Mouse (Mus musculus) A20 (cell line): ENCODE measurements around the gene Zfp617.
A peak's percentile ranks its signal among the peaks of the same experiment; 100 is the strongest.
"Not testable (repeated sequence)": the region's sequence is repeated elsewhere in the genome, so short reads cannot be mapped to it uniquely, and the experiment has no call there.

ENCODE experiments used
- DNase-seq: peaks from one replicate; pipeline ENCODE4 v3.0.0-alpha.2; 2011; ENCODE audit warnings: low read depth, low spot score

Gene Zfp617

GRCm38 (mm10) chr8:71908309-71909261 is at the start of gene Zfp617, which contains the start of gene Zfp882:
Gene Zfp617 (plus strand): TSS chr8:71908635.
Gene Zfp882 (plus strand): TSS chr8:71908608.
- no peak for DNase-seq

- not testable (repeated sequence) for DNase-seq
Observed at GRCm38 (mm10) chr8:71861551-71861950, 46.9 kb upstream of the Zfp617 start.

- DNase-seq = not testable (repeated sequence)
Observed at GRCm38 (mm10) chr8:71862038-71862437, 46.4 kb upstream of the Zfp617 start.

GRCm38 (mm10) chr8:71881618-71882274 is 26.7 kb upstream of the Zfp617 start, which contains the start of gene Zfp709:
Gene Zfp709 (plus strand): TSS chr8:71882019.
- DNase-seq = peak; percentile 76

- not testable (repeated sequence) for DNase-seq
Observed at GRCm38 (mm10) chr8:71900666-71901065, 7.8 kb upstream of the Zfp617 start.

- not testable (repeated sequence) for DNase-seq
Observed at GRCm38 (mm10) chr8:71903084-71903483, 5.4 kb upstream of the Zfp617 start.

- no peak for DNase-seq
Observed at GRCm38 (mm10) chr8:71906809-71907208, 1.6 kb upstream of the Zfp617 start.

GRCm38 (mm10) chr8:71907798-71908257 is 607 bp upstream of the Zfp617 start:
- no peak for DNase-seq

- no peak for DNase-seq
Observed at GRCm38 (mm10) chr8:71912286-71912685, 3.9 kb downstream of the Zfp617 start.

- DNase-seq = peak; percentile 94
Observed at GRCm38 (mm10) chr8:71922567-71923401, 14.3 kb downstream of the Zfp617 start.

- DNase-seq = no peak
Observed at GRCm38 (mm10) chr8:71925791-71926190, 17.4 kb downstream of the Zfp617 start.

- DNase-seq = no peak
Observed at GRCm38 (mm10) chr8:71926551-71926950, 18.1 kb downstream of the Zfp617 start.

- no peak for DNase-seq
Observed at GRCm38 (mm10) chr8:71927779-71928178, 19.3 kb downstream of the Zfp617 start.

GRCm38 (mm10) chr8:71938037-71938436 is 29.6 kb downstream of the Zfp617 start:
- DNase-seq = not testable (repeated sequence)

GRCm38 (mm10) chr8:71940293-71941208 is 32.1 kb downstream of the Zfp617 start:
- DNase-seq = peak; percentile 35

- DNase-seq = no peak
Observed at GRCm38 (mm10) chr8:71941776-71942175, 33.3 kb downstream of the Zfp617 start.

- DNase-seq = peak; percentile 13
Observed at GRCm38 (mm10) chr8:71948624-71949023, 40.2 kb downstream of the Zfp617 start.

GRCm38 (mm10) chr8:71950482-71951221 is 42.2 kb downstream of the Zfp617 start, which contains the start of gene Zfp961:
Gene Zfp961 (plus strand): TSS chr8:71951038.
- DNase-seq = peak; percentile 99

- DNase-seq = peak; percentile 57
Observed at GRCm38 (mm10) chr8:71951436-71952161, 43.2 kb downstream of the Zfp617 start.
